Mouse (Mus musculus): ENCODE results near the gene Coro1c.

DNA sequence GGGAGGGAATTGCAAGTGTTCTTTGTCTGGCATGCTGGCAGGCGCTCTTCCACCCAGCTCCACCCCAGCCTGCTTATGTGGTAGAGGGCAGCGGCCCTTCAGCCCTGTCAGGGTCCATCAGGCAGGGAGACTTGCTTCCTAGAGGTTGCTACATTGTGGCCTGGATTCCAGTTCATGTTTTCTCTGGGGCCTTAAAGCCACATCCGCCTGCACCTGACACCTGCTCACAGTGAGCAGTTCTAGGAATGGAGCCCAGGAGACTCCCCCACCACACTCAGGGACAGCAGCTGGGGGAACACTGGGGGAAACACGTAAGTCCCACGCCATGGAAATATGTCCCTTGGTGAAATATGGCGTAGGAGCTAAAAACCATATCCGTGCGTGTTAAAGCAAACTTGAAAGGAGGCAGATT is 76.1 kb downstream of the Coro1c start, which contains the start of gene Selplg:
- TF ChIP-seq POLR2A (IDR thresholded peaks at IDR 0.05; ENCODE audit: low read depth, low read length): no peak
- TF ChIP-seq CTCF (IDR thresholded peaks at IDR 0.05; ENCODE audit: borderline replicate concordance, insufficient read depth, low read length): no peak

All from embryonic fibroblast, embryonic 13.5 days (primary cell).